Mouse (Mus musculus): Measurements from ENCODE around the gene Trpc2. TPM values are rescaled to one million over a fixed set of nuclear protein-coding genes. Genes with fewer than 3 reads are reported as not detected.

Gene Trpc2
- polyA plus RNA-seq, 1 experiment from 2014 or later = not detected

GRCm38 (mm10) chr7:102087336-102087735 is 4.4 kb downstream of the Trpc2 start:
- H3K36me3 ChIP-seq (ENCODE audit: control insufficient read depth, insufficient read depth, low read length) = peaks cover 9% of the 10 kb centered on the region

GRCm38 (mm10) chr7:102099760-102100661 is 17.1 kb downstream of the Trpc2 start:
- H3K4me1 ChIP-seq (ENCODE audit: control insufficient read depth, insufficient read depth, low read length) = peaks cover 24% of the 10 kb centered on the region
- peak overlapping the region; percentile 74 for H3K4me2 ChIP-seq
- peak overlapping the region; percentile 62 for H3K9ac ChIP-seq (ENCODE audit: low read depth, low read length)
- no peaks in the 10 kb centered on the region for H3K27me3 ChIP-seq (ENCODE audit: control insufficient read depth, insufficient read depth, low read length)
- H3K4me3 ChIP-seq (ENCODE audit: low read depth, low read length) = peak overlapping the region; percentile 35
- no peaks in the 10 kb centered on the region for H3K36me3 ChIP-seq (ENCODE audit: control insufficient read depth, insufficient read depth, low read length)
- no peaks in the 10 kb centered on the region for H3K9me3 ChIP-seq (replicated peaks; ENCODE audit: control insufficient read depth, low read length)
- 4% methylated on average over 30 of the region's 30 CpGs for WGBS (ENCODE audit: insufficient replicate concordance)
- ATAC-seq (replicated peaks; ENCODE audit: insufficient number of reproducible peaks, low FRiP score, low TSS enrichment) = 0 out of 2 replicates have a peak, but pooled peaks have one; percentile 37
- peak overlapping the region; percentile 51; the same call in 1 of the 2 replicates for H3K27ac ChIP-seq (ENCODE audit: low read depth, low read length)

More at GRCm38 (mm10) chr7:102087336-102087735, 4.4 kb downstream of the Trpc2 start:
- H3K4me2 ChIP-seq = no peak overlapping the region
- no peaks in the 10 kb centered on the region for H3K27me3 ChIP-seq (ENCODE audit: control insufficient read depth, insufficient read depth, low read length)
- H3K9ac ChIP-seq (ENCODE audit: low read depth, low read length) = no peak overlapping the region
- no peak for ATAC-seq (replicated peaks; ENCODE audit: insufficient number of reproducible peaks, low FRiP score, low TSS enrichment)
- WGBS (ENCODE audit: insufficient replicate concordance) = 77% methylated on average over 4 of the region's 4 CpGs
- no peak overlapping the region for H3K4me3 ChIP-seq (ENCODE audit: low read depth, low read length)
- H3K9me3 ChIP-seq (replicated peaks; ENCODE audit: control insufficient read depth, low read length) = 0 out of 2 replicates have a peak, but pooled peaks cover 2% of the 10 kb centered on the region
- no peaks in the 10 kb centered on the region for H3K4me1 ChIP-seq (ENCODE audit: control insufficient read depth, insufficient read depth, low read length)
- H3K27ac ChIP-seq (ENCODE audit: low read depth, low read length) = no peak overlapping the region

- H3K4me3 ChIP-seq (ENCODE audit: low read depth, low read length) = no peak overlapping the region
- H3K9ac ChIP-seq (ENCODE audit: low read depth, low read length) = peak overlapping the region; percentile 25; the same call in 1 of the 2 replicates
- H3K4me2 ChIP-seq = no peak overlapping the region; the same call in 1 of the 2 replicates
- peak overlapping the region; percentile 51; the same call in 1 of the 2 replicates for H3K27ac ChIP-seq (ENCODE audit: low read depth, low read length)
- ATAC-seq (replicated peaks; ENCODE audit: insufficient number of reproducible peaks, low FRiP score, low TSS enrichment) = no peak
- H3K27me3 ChIP-seq (ENCODE audit: control insufficient read depth, insufficient read depth, low read length) = no peaks in the 10 kb centered on the region
- 54% methylated on average over 5 of the region's 5 CpGs for WGBS (ENCODE audit: insufficient replicate concordance)
- H3K4me1 ChIP-seq (ENCODE audit: control insufficient read depth, insufficient read depth, low read length) = peaks cover 24% of the 10 kb centered on the region
- H3K36me3 ChIP-seq (ENCODE audit: control insufficient read depth, insufficient read depth, low read length) = no peaks in the 10 kb centered on the region
- no peaks in the 10 kb centered on the region for H3K9me3 ChIP-seq (replicated peaks; ENCODE audit: control insufficient read depth, low read length)
These were observed 18.0 kb downstream of the Trpc2 start for GRCm38 (mm10) chr7:102100868-102101267.

- H3K9ac ChIP-seq (ENCODE audit: low read depth, low read length) = peak within 1 kb of the TSS; percentile 25; the same call in 1 of the 2 replicates
- WGBS (ENCODE audit: insufficient replicate concordance) = 47% methylated on average over 5 of the region's 5 CpGs
- ATAC-seq (replicated peaks; ENCODE audit: insufficient number of reproducible peaks, low FRiP score, low TSS enrichment) = no peak
These were observed 18.6 kb downstream of the Trpc2 start, which contains the start of gene Art1 for GRCm38 (mm10) chr7:102101487-102101886. TSS of gene Art1 (plus strand) at chr7:102101743.

GRCm38 (mm10) chr7:102102241-102102640 is 19.3 kb downstream of the Trpc2 start:
- Histone ChIP-seq H3K4me3 (ENCODE audit: low read depth, low read length) (no peak overlapping the region), H3K9me3 (replicated peaks; ENCODE audit: control insufficient read depth, low read length) (no peaks in the 10 kb centered on the region), H3K9ac (ENCODE audit: low read depth, low read length) (no peak overlapping the region), H3K27ac (ENCODE audit: low read depth, low read length) (no peak overlapping the region), H3K27me3 (ENCODE audit: control insufficient read depth, insufficient read depth, low read length) (no peaks in the 10 kb centered on the region), H3K4me2 (0 out of 2 replicates have a peak overlapping the region, but pooled peaks have one; percentile 18), H3K4me1 (ENCODE audit: control insufficient read depth, insufficient read depth, low read length) (peaks cover 28% of the 10 kb centered on the region), H3K36me3 (ENCODE audit: control insufficient read depth, insufficient read depth, low read length) (no peaks in the 10 kb centered on the region)
- 42% methylated on average over 8 of the region's 8 CpGs for WGBS (ENCODE audit: insufficient replicate concordance)
- no peak for ATAC-seq (replicated peaks; ENCODE audit: insufficient number of reproducible peaks, low FRiP score, low TSS enrichment)

More at GRCm38 (mm10) chr7:102101487-102101886, 18.6 kb downstream of the Trpc2 start, which contains the start of gene Art1:
- peak within 1 kb of the TSS; percentile 35; the same call in 1 of the 2 replicates for H3K4me3 ChIP-seq (ENCODE audit: low read depth, low read length)
- peak within 1 kb of the TSS; percentile 74 for H3K4me2 ChIP-seq
- H3K4me1 ChIP-seq (ENCODE audit: control insufficient read depth, insufficient read depth, low read length) = peaks cover 24% of the 10 kb centered on the region
- no peaks in the 10 kb centered on the region for H3K9me3 ChIP-seq (replicated peaks; ENCODE audit: control insufficient read depth, low read length)
- no peaks in the 10 kb centered on the region for H3K36me3 ChIP-seq (ENCODE audit: control insufficient read depth, insufficient read depth, low read length)
- H3K27me3 ChIP-seq (ENCODE audit: control insufficient read depth, insufficient read depth, low read length) = no peaks in the 10 kb centered on the region
- H3K27ac ChIP-seq (ENCODE audit: low read depth, low read length) = peak within 1 kb of the TSS; percentile 54; the same call in 1 of the 2 replicates

GRCm38 (mm10) chr7:102102696-102103095 is 19.8 kb downstream of the Trpc2 start:
- H3K4me2 ChIP-seq = 0 out of 2 replicates have a peak overlapping the region, but pooled peaks have one; percentile 18
- no peak overlapping the region for H3K9ac ChIP-seq (ENCODE audit: low read depth, low read length)
- ATAC-seq (replicated peaks; ENCODE audit: insufficient number of reproducible peaks, low FRiP score, low TSS enrichment) = no peak; the same call in 1 of the 2 replicates
- no peaks in the 10 kb centered on the region for H3K36me3 ChIP-seq (ENCODE audit: control insufficient read depth, insufficient read depth, low read length)
- H3K27me3 ChIP-seq (ENCODE audit: control insufficient read depth, insufficient read depth, low read length) = no peaks in the 10 kb centered on the region
- no peak overlapping the region for H3K27ac ChIP-seq (ENCODE audit: low read depth, low read length)
- WGBS (ENCODE audit: insufficient replicate concordance) = 58% methylated on average over 6 of the region's 6 CpGs
- no peaks in the 10 kb centered on the region for H3K9me3 ChIP-seq (replicated peaks; ENCODE audit: control insufficient read depth, low read length)
- no peak overlapping the region for H3K4me3 ChIP-seq (ENCODE audit: low read depth, low read length)
- peaks cover 28% of the 10 kb centered on the region for H3K4me1 ChIP-seq (ENCODE audit: control insufficient read depth, insufficient read depth, low read length)

- no peaks in the 10 kb centered on the region for H3K36me3 ChIP-seq (ENCODE audit: control insufficient read depth, insufficient read depth, low read length)
- H3K27me3 ChIP-seq (ENCODE audit: control insufficient read depth, insufficient read depth, low read length) = no peaks in the 10 kb centered on the region
- H3K4me1 ChIP-seq (ENCODE audit: control insufficient read depth, insufficient read depth, low read length) = peaks cover 28% of the 10 kb centered on the region
- no peak overlapping the region for H3K4me3 ChIP-seq (ENCODE audit: low read depth, low read length)
- H3K27ac ChIP-seq (ENCODE audit: low read depth, low read length) = no peak overlapping the region
- H3K4me2 ChIP-seq = no peak overlapping the region
- no peaks in the 10 kb centered on the region for H3K9me3 ChIP-seq (replicated peaks; ENCODE audit: control insufficient read depth, low read length)
- H3K9ac ChIP-seq (ENCODE audit: low read depth, low read length) = no peak overlapping the region
- WGBS (ENCODE audit: insufficient replicate concordance) = 61% methylated on average over 2 of the region's 2 CpGs
- no peak for ATAC-seq (replicated peaks; ENCODE audit: insufficient number of reproducible peaks, low FRiP score, low TSS enrichment)
These were observed 20.6 kb downstream of the Trpc2 start for GRCm38 (mm10) chr7:102103555-102103954.

GRCm38 (mm10) chr7:102104126-102104525 is 21.2 kb downstream of the Trpc2 start:
- ATAC-seq (replicated peaks; ENCODE audit: insufficient number of reproducible peaks, low FRiP score, low TSS enrichment) = no peak
- Histone ChIP-seq H3K9me3 (replicated peaks; ENCODE audit: control insufficient read depth, low read length) (no peaks in the 10 kb centered on the region), H3K9ac (ENCODE audit: low read depth, low read length) (no peak overlapping the region), H3K4me1 (ENCODE audit: control insufficient read depth, insufficient read depth, low read length) (peaks cover 28% of the 10 kb centered on the region), H3K27ac (ENCODE audit: low read depth, low read length) (no peak overlapping the region), H3K36me3 (ENCODE audit: control insufficient read depth, insufficient read depth, low read length) (no peaks in the 10 kb centered on the region), H3K4me2 (no peak overlapping the region), H3K4me3 (ENCODE audit: low read depth, low read length) (no peak overlapping the region), H3K27me3 (ENCODE audit: control insufficient read depth, insufficient read depth, low read length) (no peaks in the 10 kb centered on the region)
- whole genome bisulfite sequencing (ENCODE audit: insufficient replicate concordance) = 55% methylated on average over 5 of the region's 5 CpGs

Measured in heart, embryonic 11.5 days (tissue).